Mouse (Mus musculus) naive thymus-derived CD4-positive, alpha-beta T cell, adult 2 months (primary cell): ENCODE results near the gene BC005561.
"Not testable (repeated sequence)": the region's sequence is repeated elsewhere in the genome, so short reads cannot be mapped to it uniquely, and the experiment has no call there.

Experiments used
- DNase-seq: peaks from one replicate; pipeline ENCODE4 v3.0.0-alpha.2; 2011; ENCODE audit warnings: low read depth

Gene BC005561

GRCm38 (mm10) chr5:104508195-104508891 is at the start of gene BC005561:
Gene BC005561, plus strand, starts transcription at chr5:104508352.
- peak; percentile 78 for DNase-seq

GRCm38 (mm10) chr5:104458832-104459705 is 49.1 kb upstream of the BC005561 start, which contains the start of gene Pkd2:
Gene Pkd2, plus strand, starts transcription at chr5:104459450.
- DNase-seq: no peak

- DNase-seq: no peak
Measured at GRCm38 (mm10) chr5:104459706-104460455, 48.3 kb upstream of the BC005561 start.

- DNase-seq: no peak
Measured at GRCm38 (mm10) chr5:104460456-104460838, 47.7 kb upstream of the BC005561 start.

DNA sequence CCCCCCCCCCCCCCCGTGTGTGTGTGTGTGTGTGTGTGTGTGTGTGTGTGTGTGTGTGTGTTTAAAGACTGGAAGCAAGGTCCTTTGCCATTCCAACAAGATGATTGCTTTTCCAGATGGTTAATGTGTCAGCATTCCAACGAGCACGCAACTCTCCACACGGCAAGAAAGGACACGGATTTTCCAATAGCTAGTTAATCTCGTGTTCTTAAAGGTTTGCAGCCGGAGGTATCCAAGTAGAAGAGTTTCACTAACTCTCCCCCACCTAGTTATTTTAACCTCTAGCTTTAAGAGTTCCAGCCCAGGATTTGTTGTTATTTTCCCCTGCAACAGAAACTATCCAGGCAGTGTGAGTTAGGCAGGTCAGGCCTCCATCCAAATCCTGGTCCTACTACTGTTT is 47.3 kb upstream of the BC005561 start:
- DNase-seq: no peak

DNA sequence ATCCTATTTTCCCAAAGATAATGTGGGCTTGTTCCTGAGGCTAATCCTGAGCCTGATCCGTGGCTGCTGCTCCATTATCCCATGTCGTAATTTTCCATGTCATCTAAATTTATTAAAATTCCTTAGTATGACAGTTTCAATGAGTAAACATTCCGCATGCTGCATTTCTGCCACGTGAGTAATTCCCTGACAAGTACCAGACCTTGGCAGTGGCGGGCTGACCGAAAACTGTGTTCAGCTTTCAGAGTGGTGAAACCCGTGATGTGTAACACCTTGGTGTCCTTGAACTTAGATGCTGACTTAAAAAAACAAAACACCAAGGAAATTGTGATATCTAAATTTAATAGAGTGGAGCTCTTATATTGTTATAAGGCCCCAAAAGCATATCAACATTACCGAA is 42.9 kb upstream of the BC005561 start:
- no peak for DNase-seq

- no peak for DNase-seq
Measured at GRCm38 (mm10) chr5:104465731-104466130, 42.4 kb upstream of the BC005561 start.

DNA sequence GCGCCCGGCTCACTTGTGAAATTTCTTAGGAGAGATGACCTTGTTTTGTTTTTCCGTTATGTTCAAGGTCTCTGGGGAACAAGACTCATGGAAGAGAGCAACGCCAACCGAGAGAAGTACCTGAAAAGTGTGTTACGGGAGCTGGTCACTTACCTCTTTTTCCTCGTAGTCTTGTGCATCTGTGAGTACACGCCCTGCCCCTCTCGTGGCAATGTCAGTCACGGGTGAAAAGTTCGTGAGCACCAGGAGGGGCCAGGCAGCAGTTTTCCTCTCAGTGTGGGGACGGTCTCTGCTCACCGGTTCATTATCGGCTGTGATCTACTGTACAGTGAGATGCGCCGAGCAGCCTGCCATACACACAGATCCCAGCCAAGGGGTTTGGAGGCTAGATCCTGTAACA is 41.3 kb upstream of the BC005561 start:
- DNase-seq: no peak

DNA sequence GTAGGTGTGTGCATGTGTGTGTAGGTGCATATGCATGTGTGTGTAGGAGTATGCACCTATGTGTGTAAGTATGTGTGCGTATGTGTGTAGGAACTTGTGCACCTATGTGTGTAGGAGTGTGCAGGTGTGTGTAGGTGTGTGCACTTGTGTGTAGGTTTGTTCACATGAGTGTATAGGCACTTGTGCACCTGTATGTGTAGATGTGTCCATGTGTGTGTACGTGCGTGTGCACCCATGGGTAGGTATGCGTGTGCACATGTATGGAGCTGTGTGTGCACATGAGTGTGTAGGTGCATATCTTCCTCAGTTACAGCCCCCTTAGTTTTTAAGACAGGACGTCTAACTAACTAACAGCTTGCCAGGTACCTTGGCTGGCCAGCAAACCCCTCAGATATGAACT is 39.6 kb upstream of the BC005561 start:
- DNase-seq: no peak

DNA sequence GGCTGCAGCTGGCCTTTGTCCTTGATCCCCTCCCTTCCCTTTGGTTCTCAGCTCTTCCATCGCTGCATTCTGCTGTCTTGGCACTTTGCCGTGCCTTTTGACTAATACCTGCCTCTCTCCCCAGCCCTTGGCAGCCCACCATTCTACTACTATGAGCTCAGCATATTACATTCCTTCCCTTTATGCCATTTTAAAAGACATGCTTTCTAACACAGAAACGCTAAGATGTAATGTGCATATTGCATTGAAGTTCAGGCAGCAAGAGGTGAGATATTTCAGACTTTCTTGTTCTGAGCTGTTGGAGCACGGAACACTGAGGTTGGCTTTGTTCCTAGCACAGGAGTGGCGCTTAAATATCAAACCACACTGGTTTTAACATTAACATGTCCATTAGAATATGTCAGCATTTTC is 37.2 kb upstream of the BC005561 start:
- DNase-seq: no peak

DNA sequence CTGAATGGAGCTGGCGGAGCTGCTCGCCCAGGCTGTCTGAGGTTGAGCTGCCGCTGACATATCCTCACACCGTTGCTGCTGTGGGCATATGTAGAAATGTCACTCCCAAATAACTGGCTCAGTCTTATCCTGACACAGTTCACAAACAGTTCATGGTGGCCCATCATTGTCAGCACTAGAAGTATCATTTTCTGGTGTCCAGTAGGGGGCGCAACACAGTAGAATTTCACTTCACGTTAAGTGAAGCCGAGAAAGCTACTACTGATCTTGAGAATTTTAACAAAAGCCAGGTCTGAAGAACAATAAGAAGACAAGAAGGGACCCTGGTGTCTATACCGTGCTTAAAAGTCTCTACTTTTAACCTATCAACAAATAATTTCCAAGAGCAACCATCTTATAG is 35.8 kb upstream of the BC005561 start:
- peak; percentile 22 for DNase-seq

DNA sequence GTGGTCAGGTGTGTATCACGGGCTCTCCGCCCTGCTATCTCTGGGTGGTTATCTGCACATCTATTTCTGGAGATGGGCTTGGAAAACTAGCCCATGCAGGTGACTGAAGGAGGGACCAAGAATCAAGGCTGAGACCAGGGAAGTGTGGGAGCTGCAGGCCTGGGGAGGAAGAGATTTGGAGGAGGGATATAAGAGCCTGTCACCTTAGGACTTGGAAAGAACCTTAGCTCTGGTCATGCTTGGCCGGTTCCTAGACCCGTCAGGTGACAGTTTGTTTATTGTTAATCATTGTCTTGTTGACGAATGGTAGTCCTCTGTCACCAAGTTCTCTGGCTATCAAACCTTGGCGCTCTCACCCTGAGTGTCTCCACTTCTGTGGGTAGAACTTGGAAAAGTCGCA is 27.8 kb upstream of the BC005561 start:
- DNase-seq: no peak

GRCm38 (mm10) chr5:104482856-104483255 is 25.3 kb upstream of the BC005561 start:
- DNase-seq: no peak

DNA sequence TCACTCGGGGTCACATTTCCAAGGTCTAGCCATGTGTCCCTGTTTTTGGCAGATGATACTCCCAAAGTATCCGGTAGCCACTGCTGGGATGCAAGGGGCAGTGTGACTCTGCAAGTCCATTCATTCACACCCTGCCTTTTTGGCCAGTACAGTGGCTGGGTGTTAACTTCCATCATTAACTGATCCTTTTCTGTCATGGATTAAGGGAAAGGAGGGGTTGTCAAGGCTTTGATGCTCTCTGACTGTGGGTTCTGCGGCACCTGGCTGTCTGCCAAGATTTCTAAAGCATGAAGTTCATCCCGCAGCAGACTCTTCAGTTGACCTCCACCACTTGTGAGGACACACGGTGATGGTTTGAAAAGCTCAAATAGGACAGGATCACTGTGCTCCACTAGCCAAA is 16.6 kb upstream of the BC005561 start:
- DNase-seq: no peak

DNA sequence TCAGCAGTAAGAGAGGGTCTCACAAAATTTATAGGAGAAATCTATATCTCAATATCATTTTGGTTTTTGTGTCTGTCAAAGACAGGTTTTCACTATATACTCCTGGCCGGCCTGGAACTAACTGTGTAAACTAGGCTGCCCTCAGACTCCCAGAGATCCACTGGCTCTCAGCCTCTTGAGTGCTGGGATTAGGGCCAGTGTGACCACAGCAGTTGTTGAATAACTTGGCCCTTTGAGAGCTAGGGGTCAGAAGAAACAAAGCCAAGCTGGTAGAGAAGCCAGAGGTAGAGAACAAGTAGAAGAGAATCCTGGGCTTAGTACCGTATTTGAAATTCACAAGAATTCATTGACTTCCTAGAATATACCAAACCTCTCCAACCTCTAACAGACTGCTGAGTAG is 3.3 kb upstream of the BC005561 start:
- no peak for DNase-seq

- no peak for DNase-seq
Measured at GRCm38 (mm10) chr5:104507829-104508194, 340 bp upstream of the BC005561 start.

DNA sequence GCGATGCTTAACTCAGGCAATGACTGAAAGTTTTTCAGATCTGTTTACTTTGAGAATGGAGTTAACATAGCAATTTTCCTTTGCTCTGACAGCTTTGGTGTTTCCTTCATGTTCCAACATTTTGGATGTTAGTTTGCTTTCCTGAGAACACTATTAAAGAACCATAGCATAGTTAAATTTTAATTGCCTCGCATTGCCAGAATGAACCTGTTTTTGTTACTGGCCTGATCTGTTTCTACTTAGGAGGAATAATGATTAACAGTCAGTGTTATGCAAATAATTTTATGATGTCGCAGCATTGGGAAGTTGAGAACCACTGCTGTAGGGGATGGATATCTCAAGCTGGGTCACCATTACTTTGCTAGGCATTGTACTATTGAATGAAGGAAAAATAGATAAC is 3.1 kb downstream of the BC005561 start:
- no peak for DNase-seq

DNA sequence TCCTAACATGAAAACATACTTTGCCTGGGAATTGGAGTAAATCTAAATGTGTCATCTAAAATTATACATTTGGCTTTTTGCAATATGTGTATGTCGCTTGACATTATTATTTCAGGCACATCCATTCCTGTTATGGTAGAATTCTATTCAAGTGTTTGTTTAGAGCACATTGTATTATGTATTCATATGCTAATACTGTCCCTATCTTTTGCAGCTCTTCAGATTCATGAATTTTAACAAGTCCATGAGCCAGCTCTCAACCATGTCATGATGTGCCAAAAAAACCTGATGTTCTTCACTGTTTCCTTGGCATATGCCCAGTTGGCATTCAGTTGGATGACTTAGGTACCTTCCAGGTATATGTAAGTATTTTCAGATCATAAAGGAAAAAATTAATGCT is 30.5 kb downstream of the BC005561 start:
- DNase-seq: no peak

- no peak for DNase-seq
Measured at GRCm38 (mm10) chr5:104539331-104539730, 31.2 kb downstream of the BC005561 start.

- not testable (repeated sequence) for DNase-seq
Measured at GRCm38 (mm10) chr5:104568079-104568478, 59.9 kb downstream of the BC005561 start.

GRCm38 (mm10) chr5:104570766-104571165 is 62.6 kb downstream of the BC005561 start:
- DNase-seq: peak; percentile 28

DNA sequence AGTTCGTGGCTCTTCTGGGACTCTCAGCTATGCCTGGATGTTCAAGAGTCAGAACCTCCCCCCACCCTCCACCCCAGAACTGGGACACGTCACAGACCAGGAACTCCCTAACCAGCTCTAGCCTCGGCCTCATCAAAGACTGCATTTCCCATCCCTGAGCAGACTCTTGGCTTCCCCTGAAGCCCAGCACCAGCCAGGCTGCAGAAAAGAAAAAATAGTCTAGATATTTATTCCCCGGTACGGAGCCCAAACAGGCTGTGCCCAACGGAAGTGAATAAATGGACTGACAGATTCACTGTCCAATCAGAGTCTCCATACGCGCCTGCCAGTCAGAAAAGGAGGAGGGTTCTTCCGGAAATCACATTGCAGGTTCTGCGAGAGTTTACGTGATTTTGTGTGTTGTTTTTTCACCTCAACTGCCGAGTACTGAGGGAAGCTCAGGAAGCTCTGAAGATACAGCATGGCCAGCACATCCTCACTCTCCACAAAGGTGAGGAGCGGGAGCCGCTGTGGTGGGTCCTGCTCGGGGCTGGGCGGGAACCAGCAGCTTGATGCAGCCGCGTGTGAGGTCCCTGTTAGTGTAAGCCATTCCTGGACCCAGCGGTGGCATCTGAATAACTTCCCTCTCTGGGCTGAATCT is 63.2 kb downstream of the BC005561 start:
- peak; percentile 93 for DNase-seq
